Mouse (Mus musculus): Measurements from ENCODE around the gene Adam11.

GRCm38 (mm10) chr11:102773713-102774611 lies 12.7 kb downstream of the Adam11 start:
- TF ChIP-seq CTCF (IDR thresholded peaks at IDR 0.05; ENCODE audit: control insufficient read depth, insufficient read depth, insufficient read length): peak; percentile 92
- no peak for TF ChIP-seq MAX (IDR thresholded peaks at IDR 0.05)
- no peak for TF ChIP-seq USF1 (IDR thresholded peaks at IDR 0.05; ENCODE audit: low read depth)

Data from C2C12 (cell line).